Mouse (Mus musculus) spleen, adult 12 weeks (tissue): ENCODE results near the gene Cmtr2.

Experiments
- DNase-seq: peaks from one replicate; pipeline ENCODE4 v3.0.0; 2022; ENCODE audit warnings: low spot score

Cmtr2 gene

GRCm38 (mm10) chr8:110265796-110266305, 50.4 kb downstream of the Cmtr2 start:
- DNase-seq, result no peak

- DNase-seq, result no peak
Measured at GRCm38 (mm10) chr8:110266741-110267140, 51.3 kb downstream of the Cmtr2 start, which contains the start of gene Hydin. Gene Hydin (plus strand): TSS chr8:110266977.

- DNase-seq, result no peak
Measured at GRCm38 (mm10) chr8:110267268-110267667, 51.8 kb downstream of the Cmtr2 start.

GRCm38 (mm10) chr8:110270659-110271058, 55.2 kb downstream of the Cmtr2 start:
- DNase-seq, result no peak

- DNase-seq, result no peak
Measured at GRCm38 (mm10) chr8:110273394-110273793, 57.9 kb downstream of the Cmtr2 start.
